Mouse (Mus musculus): ENCODE data around the gene Hhat. TPM values are rescaled to one million over a fixed set of nuclear protein-coding genes. Genes with fewer than 3 reads are reported as not detected.

Hhat gene
- total RNA-seq, 1 experiment: 2.8 TPM

DNA sequence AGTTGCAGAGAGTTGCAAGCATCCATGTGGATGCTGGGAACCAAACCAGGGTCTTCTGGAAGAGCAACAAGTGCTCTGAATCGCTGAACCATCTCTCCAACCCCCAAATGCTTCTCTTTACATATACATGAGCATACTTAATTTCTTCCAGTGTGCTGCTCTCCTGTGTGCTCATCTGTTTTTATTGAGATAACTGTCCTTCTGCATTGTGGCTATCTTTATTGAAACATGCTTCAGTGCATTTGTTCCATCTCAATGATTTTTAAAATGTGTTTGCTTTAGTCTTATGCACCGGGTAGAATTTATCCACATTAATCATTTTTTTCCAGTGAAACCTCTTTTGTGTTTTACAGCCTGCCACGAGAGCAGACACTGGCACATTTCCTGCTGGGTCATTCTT, 177.5 kb downstream of the Hhat start:
- TF ChIP-seq HCFC1 (IDR thresholded peaks at IDR 0.05; ENCODE audit: borderline replicate concordance, insufficient read depth, low read length): no peak
- no peak for TF ChIP-seq ZNF384 (IDR thresholded peaks at IDR 0.05; ENCODE audit: low read depth, low read length)
- no peak for TF ChIP-seq CHD2 (IDR thresholded peaks at IDR 0.05; ENCODE audit: low read depth, low read length)
- TF ChIP-seq ZC3H11A (IDR thresholded peaks at IDR 0.05; ENCODE audit: borderline replicate concordance, low read depth, low read length): no peak
- no peak for TF ChIP-seq MAFK (IDR thresholded peaks at IDR 0.05; ENCODE audit: insufficient read depth, low read depth, low read length)
- Histone ChIP-seq H3K4me3 (ENCODE audit: insufficient read depth in 1 of 2, low read depth in 1 of 2, low read length in 2 of 2, poor library complexity in 1 of 2, severe bottlenecking in 1 of 2) (no peak overlapping the region), H3K9me3 (ENCODE audit: control insufficient read depth, insufficient read depth, low read depth, low read length) (no peaks in the 10 kb centered on the region), H3K36me3 (ENCODE audit: control insufficient read depth, insufficient read depth, low read length, poor library complexity, severe bottlenecking) (no peaks in the 10 kb centered on the region), H3K27ac (ENCODE audit: insufficient read depth, low read depth, low read length, poor library complexity, severe bottlenecking) (no peak overlapping the region), H3K4me1 (ENCODE audit: control insufficient read depth in 2 of 2, insufficient read depth in 2 of 2, low read length in 2 of 2, poor library complexity in 1 of 2) (no peaks in the 10 kb centered on the region), H3K9ac (ENCODE audit: insufficient read depth, low read depth, low read length, poor library complexity, severe bottlenecking) (no peak overlapping the region)
- in situ Hi-C loops (cut with MboI; ENCODE audit: low sequenced_read_pairs in 2 of 2, unreplicated experiment in 2 of 2): no loop called here
- DNase-seq (ENCODE audit: low read depth, low spot score): no peak

DNA sequence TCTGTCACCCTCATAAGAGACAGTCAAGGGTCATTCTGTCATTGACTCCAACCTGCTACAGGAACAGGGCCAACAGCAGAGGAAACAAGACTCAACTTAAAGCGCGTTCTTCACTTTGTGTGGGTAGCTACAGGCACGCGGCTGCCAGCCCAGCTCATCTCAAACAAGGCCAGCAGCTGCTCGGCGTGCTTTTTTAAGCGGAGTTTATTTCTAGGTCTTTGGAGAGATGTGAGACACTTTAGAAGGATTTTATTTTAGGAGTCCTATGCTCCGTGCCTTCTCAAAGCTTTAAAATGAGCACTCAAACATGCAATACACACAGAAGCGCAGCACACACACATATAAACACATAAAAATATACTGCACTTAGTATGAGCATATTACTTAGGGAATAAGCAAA, 183.6 kb downstream of the Hhat start:
- Histone ChIP-seq H3K9me3 (ENCODE audit: control insufficient read depth, insufficient read depth, low read depth, low read length) (no peaks in the 10 kb centered on the region), H3K9ac (ENCODE audit: insufficient read depth, low read depth, low read length, poor library complexity, severe bottlenecking) (no peak overlapping the region), H3K27ac (ENCODE audit: insufficient read depth, low read depth, low read length, poor library complexity, severe bottlenecking) (no peak overlapping the region), H3K4me1 (ENCODE audit: control insufficient read depth in 2 of 2, insufficient read depth in 2 of 2, low read length in 2 of 2, poor library complexity in 1 of 2) (no peaks in the 10 kb centered on the region), H3K36me3 (ENCODE audit: control insufficient read depth, insufficient read depth, low read length, poor library complexity, severe bottlenecking) (no peaks in the 10 kb centered on the region), H3K4me3 (ENCODE audit: insufficient read depth in 1 of 2, low read depth in 1 of 2, low read length in 2 of 2, poor library complexity in 1 of 2, severe bottlenecking in 1 of 2) (no peak overlapping the region)
- no peak for TF ChIP-seq ZNF384 (IDR thresholded peaks at IDR 0.05; ENCODE audit: low read depth, low read length)
- TF ChIP-seq HCFC1 (IDR thresholded peaks at IDR 0.05; ENCODE audit: borderline replicate concordance, insufficient read depth, low read length): no peak
- no peak for TF ChIP-seq MAFK (IDR thresholded peaks at IDR 0.05; ENCODE audit: insufficient read depth, low read depth, low read length)
- TF ChIP-seq CHD2 (IDR thresholded peaks at IDR 0.05; ENCODE audit: low read depth, low read length): no peak
- no peak for TF ChIP-seq ZC3H11A (IDR thresholded peaks at IDR 0.05; ENCODE audit: borderline replicate concordance, low read depth, low read length)
- no peak for DNase-seq (ENCODE audit: low read depth, low spot score)
- in situ Hi-C loops (cut with MboI; ENCODE audit: low sequenced_read_pairs in 2 of 2, unreplicated experiment in 2 of 2): no loop called here

- no peaks in the 10 kb centered on the region for H3K4me1 ChIP-seq (ENCODE audit: control insufficient read depth in 2 of 2, insufficient read depth in 2 of 2, low read length in 2 of 2, poor library complexity in 1 of 2)
Measured at GRCm38 (mm10) chr1:192585289-192585688, 185.7 kb downstream of the Hhat start.

DNA sequence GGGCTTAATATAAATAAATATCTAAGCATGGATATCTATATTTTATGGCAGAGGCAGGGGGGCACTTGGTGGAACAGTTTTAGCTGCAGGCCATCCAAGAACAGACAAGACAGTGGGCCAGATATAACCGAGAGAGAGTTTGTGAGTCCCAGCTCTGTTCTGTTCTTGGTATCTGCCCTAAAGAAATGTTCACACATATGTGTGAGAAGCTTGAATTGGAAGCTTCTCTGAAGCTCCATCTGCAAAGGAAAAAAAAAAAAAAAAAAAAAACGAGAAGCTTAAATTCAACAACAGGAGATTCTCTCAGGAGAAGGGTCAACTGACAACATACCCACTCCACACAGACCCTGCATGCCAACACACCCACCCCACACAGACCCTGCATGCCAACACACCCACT, 188.1 kb downstream of the Hhat start:
- H3K27ac ChIP-seq (ENCODE audit: insufficient read depth, low read depth, low read length, poor library complexity, severe bottlenecking): no peak overlapping the region
- H3K4me1 ChIP-seq (ENCODE audit: control insufficient read depth in 2 of 2, insufficient read depth in 2 of 2, low read length in 2 of 2, poor library complexity in 1 of 2): no peaks in the 10 kb centered on the region
- in situ Hi-C loops (cut with MboI; ENCODE audit: low sequenced_read_pairs in 2 of 2, unreplicated experiment in 2 of 2): no loop called here
- no peaks in the 10 kb centered on the region for H3K9me3 ChIP-seq (ENCODE audit: control insufficient read depth, insufficient read depth, low read depth, low read length)
- H3K4me3 ChIP-seq (ENCODE audit: insufficient read depth in 1 of 2, low read depth in 1 of 2, low read length in 2 of 2, poor library complexity in 1 of 2, severe bottlenecking in 1 of 2): no peak overlapping the region
- TF ChIP-seq HCFC1 (IDR thresholded peaks at IDR 0.05; ENCODE audit: borderline replicate concordance, insufficient read depth, low read length) (no peak), ZC3H11A (IDR thresholded peaks at IDR 0.05; ENCODE audit: borderline replicate concordance, low read depth, low read length) (no peak), ZNF384 (IDR thresholded peaks at IDR 0.05; ENCODE audit: low read depth, low read length) (no peak)
- no peak overlapping the region for H3K9ac ChIP-seq (ENCODE audit: insufficient read depth, low read depth, low read length, poor library complexity, severe bottlenecking)
- no peaks in the 10 kb centered on the region for H3K36me3 ChIP-seq (ENCODE audit: control insufficient read depth, insufficient read depth, low read length, poor library complexity, severe bottlenecking)
- no peak for DNase-seq (ENCODE audit: low read depth, low spot score)

More at GRCm38 (mm10) chr1:192585289-192585688, 185.7 kb downstream of the Hhat start:
- Histone ChIP-seq H3K36me3 (ENCODE audit: control insufficient read depth, insufficient read depth, low read length, poor library complexity, severe bottlenecking) (no peaks in the 10 kb centered on the region), H3K9me3 (ENCODE audit: control insufficient read depth, insufficient read depth, low read depth, low read length) (no peaks in the 10 kb centered on the region), H3K27ac (ENCODE audit: insufficient read depth, low read depth, low read length, poor library complexity, severe bottlenecking) (no peak overlapping the region), H3K4me3 (ENCODE audit: insufficient read depth in 1 of 2, low read depth in 1 of 2, low read length in 2 of 2, poor library complexity in 1 of 2, severe bottlenecking in 1 of 2) (no peak overlapping the region), H3K9ac (ENCODE audit: insufficient read depth, low read depth, low read length, poor library complexity, severe bottlenecking) (no peak overlapping the region)
- no peak for DNase-seq (ENCODE audit: low read depth, low spot score)
- in situ Hi-C loops (cut with MboI; ENCODE audit: low sequenced_read_pairs in 2 of 2, unreplicated experiment in 2 of 2): no loop called here
- TF ChIP-seq ZC3H11A (IDR thresholded peaks at IDR 0.05; ENCODE audit: borderline replicate concordance, low read depth, low read length) (no peak), CHD2 (IDR thresholded peaks at IDR 0.05; ENCODE audit: low read depth, low read length) (no peak), HCFC1 (IDR thresholded peaks at IDR 0.05; ENCODE audit: borderline replicate concordance, insufficient read depth, low read length) (no peak), ZNF384 (IDR thresholded peaks at IDR 0.05; ENCODE audit: low read depth, low read length) (no peak), MAFK (IDR thresholded peaks at IDR 0.05; ENCODE audit: insufficient read depth, low read depth, low read length) (no peak)

- H3K9ac ChIP-seq (ENCODE audit: insufficient read depth, low read depth, low read length, poor library complexity, severe bottlenecking): no peak overlapping the region
- no peaks in the 10 kb centered on the region for H3K4me1 ChIP-seq (ENCODE audit: control insufficient read depth in 2 of 2, insufficient read depth in 2 of 2, low read length in 2 of 2, poor library complexity in 1 of 2)
- no peaks in the 10 kb centered on the region for H3K9me3 ChIP-seq (ENCODE audit: control insufficient read depth, insufficient read depth, low read depth, low read length)
- H3K36me3 ChIP-seq (ENCODE audit: control insufficient read depth, insufficient read depth, low read length, poor library complexity, severe bottlenecking): no peaks in the 10 kb centered on the region
- no peak overlapping the region for H3K27ac ChIP-seq (ENCODE audit: insufficient read depth, low read depth, low read length, poor library complexity, severe bottlenecking)
- H3K4me3 ChIP-seq (ENCODE audit: insufficient read depth in 1 of 2, low read depth in 1 of 2, low read length in 2 of 2, poor library complexity in 1 of 2, severe bottlenecking in 1 of 2): no peak overlapping the region
- TF ChIP-seq MAFK (IDR thresholded peaks at IDR 0.05; ENCODE audit: insufficient read depth, low read depth, low read length) (no peak), ZC3H11A (IDR thresholded peaks at IDR 0.05; ENCODE audit: borderline replicate concordance, low read depth, low read length) (no peak), CHD2 (IDR thresholded peaks at IDR 0.05; ENCODE audit: low read depth, low read length) (no peak), ZNF384 (IDR thresholded peaks at IDR 0.05; ENCODE audit: low read depth, low read length) (no peak), HCFC1 (IDR thresholded peaks at IDR 0.05; ENCODE audit: borderline replicate concordance, insufficient read depth, low read length) (no peak)
- DNase-seq (ENCODE audit: low read depth, low spot score): no peak
- in situ Hi-C loops (cut with MboI; ENCODE audit: low sequenced_read_pairs in 2 of 2, unreplicated experiment in 2 of 2): no loop called here
Measured at GRCm38 (mm10) chr1:192564691-192565090, 206.3 kb downstream of the Hhat start.
